Mouse (Mus musculus) fat pad, adult 2 months (tissue): ENCODE measurements around the gene Pnkp.
"Not testable (repeated sequence)": the region's sequence is repeated elsewhere in the genome, so short reads cannot be mapped to it uniquely, and the experiment has no call there.

Source experiments
- DNase-seq: peaks from one replicate; pipeline ENCODE4 v3.0.0-alpha.2; 2011; ENCODE audit warnings: low read depth, low spot score; ENCODE audit errors: extremely low read depth

Pnkp gene

GRCm38 (mm10) chr7:44868919-44869696 is 12.2 kb downstream of the Pnkp start:
- no peak for DNase-seq

DNA sequence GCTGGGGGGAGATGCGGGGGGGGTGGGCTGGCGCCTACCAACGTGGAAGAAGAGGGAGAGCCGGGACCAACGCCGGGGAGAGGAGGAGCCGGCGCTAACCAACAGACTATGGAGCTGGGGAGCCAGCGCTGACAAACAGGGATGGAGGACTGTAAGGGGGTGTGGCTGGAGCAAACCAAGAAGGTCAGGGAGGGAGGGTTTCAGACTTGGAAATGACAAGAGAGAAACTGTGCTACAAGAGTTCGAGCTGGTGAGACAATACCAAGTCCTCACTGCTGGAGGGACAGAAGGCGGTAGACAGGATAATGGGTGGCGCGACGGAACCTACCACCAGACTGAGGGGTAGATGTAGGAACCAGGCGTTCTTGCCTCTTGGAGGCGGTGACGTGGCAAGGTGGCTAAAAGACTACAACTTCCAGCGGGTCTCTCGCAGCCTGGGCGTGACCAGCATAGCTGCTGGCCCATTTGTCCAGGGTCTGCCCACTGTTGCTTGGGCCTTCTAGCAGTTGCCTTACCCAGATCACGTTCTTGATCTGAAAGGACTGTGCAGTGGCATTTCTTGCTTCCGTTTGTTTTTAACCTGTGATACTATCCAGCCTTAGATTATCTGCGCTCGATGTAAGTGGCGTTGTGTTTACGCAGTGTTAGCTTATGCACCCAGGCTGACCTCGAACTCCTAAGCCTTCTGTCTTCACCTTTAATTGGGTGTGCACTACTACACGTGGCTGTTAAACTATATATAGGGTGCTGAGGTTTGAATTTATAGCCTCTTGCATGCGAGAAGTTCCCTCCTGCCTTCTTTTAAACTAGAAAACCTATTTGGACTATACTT is 13.0 kb downstream of the Pnkp start, which contains the start of gene Ptov1:
Gene Ptov1, minus strand, starts transcription at position 92 of the 832 bp plus-strand sequence.
- peak; percentile 85 for DNase-seq

GRCm38 (mm10) chr7:44870614-44871013 is 13.7 kb downstream of the Pnkp start:
- DNase-seq: no peak

- no peak for DNase-seq
Measured at GRCm38 (mm10) chr7:44871181-44871580, 14.2 kb downstream of the Pnkp start.

GRCm38 (mm10) chr7:44871774-44872173 is 14.8 kb downstream of the Pnkp start:
- not testable (repeated sequence) for DNase-seq

- DNase-seq: no peak
Measured at GRCm38 (mm10) chr7:44877833-44878232, 20.9 kb downstream of the Pnkp start.

GRCm38 (mm10) chr7:44883036-44883435 is 26.1 kb downstream of the Pnkp start:
- no peak for DNase-seq

GRCm38 (mm10) chr7:44884637-44885036 is 27.7 kb downstream of the Pnkp start:
- no peak for DNase-seq

DNA sequence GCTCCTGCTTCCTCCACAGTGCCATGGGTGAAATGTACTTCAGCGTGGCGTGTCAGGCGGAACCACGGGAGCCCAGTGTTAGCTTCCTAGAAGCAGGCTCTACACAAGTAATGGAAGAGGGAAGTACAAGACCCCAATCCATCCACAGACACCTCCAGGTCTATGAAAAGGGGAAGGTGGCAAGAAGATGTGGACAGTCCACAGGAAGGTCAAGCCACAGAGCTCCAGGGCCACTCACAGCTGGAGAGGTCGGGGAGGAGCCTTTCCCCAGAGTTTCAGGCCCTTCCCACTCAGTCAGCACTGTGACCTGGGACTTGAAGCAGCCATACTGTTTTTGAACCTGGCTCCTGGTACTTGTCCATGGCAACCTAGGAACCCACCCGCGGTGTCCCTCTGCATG is 30.0 kb downstream of the Pnkp start:
- no peak for DNase-seq

GRCm38 (mm10) chr7:44888256-44889105 is 31.5 kb downstream of the Pnkp start:
- DNase-seq: no peak

- no peak for DNase-seq
Measured at GRCm38 (mm10) chr7:44890180-44890579, 33.2 kb downstream of the Pnkp start.

DNA sequence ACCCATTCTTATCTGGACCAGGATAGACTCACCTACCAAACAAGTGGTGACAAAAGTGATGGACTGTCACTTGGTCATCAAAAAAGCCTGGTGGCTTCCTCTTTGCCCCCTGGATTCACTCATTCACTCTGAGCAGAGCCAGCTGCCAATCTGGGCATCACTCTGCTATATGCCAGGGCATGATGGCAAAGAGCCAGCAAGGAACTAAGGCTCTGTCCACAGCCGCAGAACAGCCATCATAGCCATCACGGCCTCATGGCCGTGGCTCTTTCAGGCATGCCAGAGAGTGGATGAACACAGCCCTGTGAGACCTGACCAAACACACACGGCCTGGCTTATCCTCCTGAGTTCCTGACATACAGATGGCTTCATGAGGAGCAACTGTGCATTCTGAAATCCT is 33.8 kb downstream of the Pnkp start:
- DNase-seq: no peak

DNA sequence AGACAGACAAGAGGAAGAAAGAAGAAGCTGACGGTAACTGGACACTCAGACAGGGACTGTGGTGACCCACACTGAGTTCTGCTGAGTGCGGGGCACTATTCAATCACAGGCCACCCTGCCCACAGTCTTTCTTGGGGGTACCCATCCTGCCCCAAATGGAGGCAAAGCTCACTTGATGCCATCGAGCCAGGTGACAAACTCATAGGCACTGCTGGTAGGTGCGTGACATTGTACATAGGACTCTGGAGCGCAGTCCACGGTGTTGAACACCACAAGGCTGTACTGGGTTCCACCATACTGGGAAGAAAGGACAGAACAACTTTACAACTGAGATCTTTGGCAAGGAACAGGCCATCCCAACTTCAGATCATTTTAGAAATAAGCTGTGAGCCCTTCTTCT is 34.7 kb downstream of the Pnkp start:
- DNase-seq: no peak

GRCm38 (mm10) chr7:44892276-44892921 is 35.5 kb downstream of the Pnkp start, which contains the start of gene Med25:
Gene Med25, minus strand, starts transcription at chr7:44892712.
- peak; percentile 34 for DNase-seq

DNA sequence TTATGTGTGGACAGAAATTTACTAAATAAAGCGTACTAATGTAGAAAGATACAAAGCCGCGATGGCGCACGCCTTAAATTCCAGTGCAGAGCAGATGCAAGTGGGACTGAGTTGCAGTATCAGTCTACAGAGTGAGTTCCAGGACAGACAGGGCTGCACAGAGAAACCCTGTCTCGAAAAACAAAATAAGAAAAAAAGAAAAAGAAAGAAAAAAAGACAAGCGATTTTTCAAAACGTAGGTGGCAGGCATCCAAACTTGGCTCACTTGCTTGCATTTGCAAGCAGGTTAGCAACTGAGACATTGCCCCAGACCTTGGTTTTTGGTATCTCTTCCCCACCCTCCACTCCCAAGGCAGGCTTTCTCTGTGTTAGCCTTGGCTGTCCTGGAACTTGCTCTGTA is 36.3 kb downstream of the Pnkp start:
- DNase-seq: no peak

GRCm38 (mm10) chr7:44894175-44894574 is 37.2 kb downstream of the Pnkp start:
- no peak for DNase-seq

- DNase-seq: no peak
Measured at GRCm38 (mm10) chr7:44895206-44895592, 38.3 kb downstream of the Pnkp start.

DNA sequence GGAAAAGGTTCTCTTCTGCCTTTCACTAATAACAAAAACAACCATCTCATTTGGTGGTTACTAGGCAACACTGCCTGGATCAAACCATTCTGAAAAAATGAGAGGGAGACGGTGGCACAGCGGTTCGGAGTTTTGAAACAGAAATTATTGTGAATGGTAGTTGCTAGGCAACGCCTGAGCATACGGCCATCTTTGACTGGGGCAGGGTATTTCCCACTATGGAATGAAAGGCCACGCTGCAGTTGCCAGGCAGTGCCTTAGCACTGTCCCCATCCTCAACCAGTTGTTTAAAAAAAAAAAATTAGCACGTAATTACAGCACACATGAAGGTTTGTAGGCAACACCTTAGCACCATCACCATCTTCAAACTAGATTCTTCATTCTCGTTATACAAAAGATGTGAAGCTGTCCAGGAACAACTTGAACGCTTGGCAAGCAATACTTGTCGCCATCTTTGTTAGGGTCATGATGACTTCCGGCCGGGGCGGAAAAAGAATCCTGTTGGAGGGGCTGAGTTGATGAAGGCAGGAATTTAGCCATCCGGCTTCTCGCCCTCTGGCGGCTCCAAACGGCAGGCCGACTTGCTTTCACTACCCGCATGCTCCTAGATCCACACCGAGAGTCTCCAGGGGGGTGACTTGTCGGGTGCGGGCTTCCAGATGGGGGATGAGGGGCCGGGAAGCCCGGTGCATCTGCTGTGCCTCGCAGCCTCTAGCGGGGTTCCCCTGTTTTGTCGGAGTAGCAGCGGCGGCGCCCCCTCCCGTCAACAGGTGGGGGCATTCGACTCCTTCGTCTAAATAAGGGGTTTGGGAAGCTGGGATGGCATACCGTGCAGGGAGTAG is 38.9 kb downstream of the Pnkp start, which contains the start of gene Fuz:
Gene Fuz, plus strand, starts transcription at position 487 of the 842 bp plus-strand sequence.
- peak; percentile 43 for DNase-seq

DNA sequence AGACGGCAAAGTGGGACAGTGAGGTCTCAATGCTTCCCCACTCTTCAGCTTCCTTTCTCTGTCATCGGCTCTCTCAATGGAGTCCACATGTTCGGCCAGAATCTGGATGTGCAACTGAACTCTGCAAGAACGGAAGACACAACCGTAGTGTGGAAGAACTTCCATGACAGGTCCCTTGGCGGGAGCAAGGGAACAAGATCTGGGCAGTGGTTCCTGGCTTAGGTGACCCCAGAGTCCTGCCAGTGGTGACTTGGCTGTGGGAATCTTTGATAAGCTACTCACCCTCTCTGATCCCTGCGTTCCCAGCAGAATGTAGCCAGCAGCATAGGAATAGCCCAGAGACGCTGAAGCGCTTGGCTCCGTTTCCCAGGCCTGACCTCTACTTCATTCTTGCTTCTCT is 39.6 kb downstream of the Pnkp start:
- no peak for DNase-seq

GRCm38 (mm10) chr7:44898607-44899006 is 41.7 kb downstream of the Pnkp start:
- DNase-seq: no peak
